7 mouse cellular contexts compared by ENCODE assay signal in the genomic region with DNA sequence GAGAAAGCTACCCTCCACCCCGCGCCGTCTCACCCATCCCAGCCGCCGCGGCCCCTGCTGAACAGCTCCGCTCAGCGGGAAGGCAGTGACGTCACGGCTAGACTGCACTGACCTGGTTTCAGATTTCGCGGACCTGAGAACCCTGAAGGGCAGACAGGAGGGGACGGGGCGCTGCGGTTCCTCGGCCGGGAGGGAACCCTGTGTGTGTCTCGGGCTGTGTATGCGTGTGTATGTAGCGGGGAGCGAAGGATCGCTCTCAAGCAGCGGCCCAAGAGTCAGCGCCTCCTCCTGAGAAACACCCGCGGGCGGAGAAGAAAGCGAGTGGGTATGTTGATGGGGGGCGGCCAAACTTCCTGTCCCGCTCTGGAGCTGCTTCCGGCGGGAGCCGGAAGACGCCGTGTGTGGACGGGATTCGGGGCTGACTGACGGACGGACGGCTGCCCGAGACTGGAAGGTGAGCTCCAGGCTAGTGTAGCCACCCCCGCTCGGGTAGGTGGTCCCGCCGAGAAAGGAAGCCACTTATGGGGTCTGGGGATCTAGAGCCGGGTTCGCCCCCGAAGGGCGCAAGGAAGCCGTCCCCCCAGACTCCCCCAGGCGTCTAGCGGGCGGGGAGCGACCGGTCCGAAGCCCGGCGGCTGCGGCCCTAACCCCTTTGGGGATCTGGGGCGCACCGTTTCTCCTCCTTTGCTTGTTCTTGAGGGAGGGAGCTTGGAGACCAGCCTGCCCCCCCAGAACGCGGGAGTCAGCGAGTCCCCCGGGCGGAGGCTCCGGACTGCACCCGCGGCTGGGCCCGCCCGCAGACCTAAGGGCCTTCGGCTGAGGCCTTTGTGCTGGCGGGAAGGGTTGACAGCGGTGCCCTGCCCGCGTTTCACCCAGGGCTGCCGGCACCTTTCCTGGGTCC. TPM values are rescaled to one million over a fixed set of nuclear protein-coding genes. Genes with fewer than 3 reads are reported as not detected.
DNase-seq lines count a peak whose midpoint lies in the region; ATAC-seq lines count a peak whose summit lies in the region.

A gene (plus strand): TSS at position 132 of the 901 bp plus-strand sequence.

- peak; percentile 98 for ATAC-seq in intestine, embryonic 16.5 days
- ATAC-seq in midbrain, embryonic 11.5 days (ENCODE audit: low FRiP score): peak; percentile 96

- H3K4me3 ChIP-seq in intestine, embryonic 16.5 days (ENCODE audit: low read length): peak within 1 kb of the TSS; percentile 93
- H3K4me3 ChIP-seq in midbrain, embryonic 11.5 days (ENCODE audit: low read depth, low read length): peak within 1 kb of the TSS; percentile 93

- H3K9me3 ChIP-seq in intestine, embryonic 16.5 days (ENCODE audit: control insufficient read depth, low read length): no peaks in the 10 kb centered on the region
- no peaks in the 10 kb centered on the region for H3K9me3 ChIP-seq in midbrain, embryonic 11.5 days (ENCODE audit: control insufficient read depth, low read length)

- peak within 1 kb of the TSS; percentile 79 for H3K4me2 ChIP-seq in intestine, embryonic 16.5 days (ENCODE audit: low read depth, low read length)
- H3K4me2 ChIP-seq in midbrain, embryonic 11.5 days: peak within 1 kb of the TSS; percentile 74

- WGBS in intestine, embryonic 16.5 days: under 1% methylated on average over 77 of the region's 77 CpGs
- WGBS in midbrain, embryonic 11.5 days: under 1% methylated on average over 75 of the region's 77 CpGs

- intact Hi-C loops in left cerebral cortex, postnatal 36 days (cut with DNase I): loop anchor here (10.0 kb wide), 1 partner anchor 152 kb away; no protein-coding TSS in a partner anchor

- H3K4me1 ChIP-seq in intestine, embryonic 16.5 days (ENCODE audit: control insufficient read depth, insufficient read depth, low read length): peaks cover 12% of the 10 kb centered on the region
- peaks cover 11% of the 10 kb centered on the region for H3K4me1 ChIP-seq in midbrain, embryonic 11.5 days (ENCODE audit: control insufficient read depth, insufficient read depth, low read length)

- H3K27me3 ChIP-seq in intestine, embryonic 16.5 days (replicated peaks; ENCODE audit: control insufficient read depth, insufficient read depth, low read length): no peaks in the 10 kb centered on the region
- no peaks in the 10 kb centered on the region for H3K27me3 ChIP-seq in midbrain, embryonic 11.5 days (ENCODE audit: control insufficient read depth, insufficient read depth, low read length)

- peak; percentile 91 for DNase-seq in adrenal gland, adult 2 months
- DNase-seq in embryo, embryonic 11.5 days (ENCODE audit: low read depth, low spot score): peak; percentile 88
- peak; percentile 64 to 86 for DNase-seq in gastrocnemius, postnatal 4 days (ENCODE audit: low spot score in 2 of 2)
- DNase-seq in left cerebral cortex, postnatal 36 days (ENCODE audit: low spot score in 2 of 2): peak; percentile 83 to 87
- DNase-seq in midbrain, embryonic 11.5 days (ENCODE audit: low spot score, missing footprints): peak; percentile 99
- peak; percentile 84 for DNase-seq in skeletal muscle tissue, adult 2 months (ENCODE audit: low read depth, low spot score)

- H3K9ac ChIP-seq in intestine, embryonic 16.5 days (ENCODE audit: low read depth, low read length): peak within 1 kb of the TSS; percentile 99
- peak within 1 kb of the TSS; percentile 92 for H3K9ac ChIP-seq in midbrain, embryonic 11.5 days (ENCODE audit: low read length)

- peak within 1 kb of the TSS; percentile 98 for H3K27ac ChIP-seq in intestine, embryonic 16.5 days (ENCODE audit: low read length)
- peak within 1 kb of the TSS; percentile 74 for H3K27ac ChIP-seq in midbrain, embryonic 11.5 days (ENCODE audit: low read depth, low read length)

- no peaks in the 10 kb centered on the region for H3K36me3 ChIP-seq in intestine, embryonic 16.5 days (ENCODE audit: control insufficient read depth, insufficient read depth, low read length)
- H3K36me3 ChIP-seq in midbrain, embryonic 11.5 days (ENCODE audit: control insufficient read depth, insufficient read depth, low read length): no peaks in the 10 kb centered on the region

RNA-seq across cellular contexts. Expression of the gene that starts here (rescaled TPM):
- total RNA-seq in adrenal gland, adult 2 months (2021): 10 to 100 TPM; 26.4 to 39.6 TPM
- polyA plus RNA-seq in adrenal gland, adult 2 months (2012; rRNA removed): 8.3 and 11.5 TPM in 2 replicates
- total RNA-seq in gastrocnemius, postnatal 4 days (2021): 10 to 100 TPM; 31.4 to 37.3 TPM
- 54.8 and 61.5 TPM in 2 replicates for polyA plus RNA-seq in intestine, embryonic 16.5 days (2015; fragmentation: Nextera tagmentation; extraction: Ambion mirVana)
- total RNA-seq in left cerebral cortex, postnatal 36 days (2021): 10 to 100 TPM; 30.7 to 39.5 TPM
- 121 and 122 TPM in 2 replicates for polyA plus RNA-seq in midbrain, embryonic 11.5 days (2014; fragmentation: Nextera tagmentation; extraction: Ambion mirVana)

Comparison
In these comparisons a context has a peak if more than half of its experiments do, and no peak if none do; other contexts are left out.
1. Peak in every context shown above with its lines: DNase-seq, ATAC-seq, H3K4me3 ChIP-seq and H3K27ac ChIP-seq.